Mouse (Mus musculus): ENCODE data around the gene Rps7.

The Rps7 gene

DNA sequence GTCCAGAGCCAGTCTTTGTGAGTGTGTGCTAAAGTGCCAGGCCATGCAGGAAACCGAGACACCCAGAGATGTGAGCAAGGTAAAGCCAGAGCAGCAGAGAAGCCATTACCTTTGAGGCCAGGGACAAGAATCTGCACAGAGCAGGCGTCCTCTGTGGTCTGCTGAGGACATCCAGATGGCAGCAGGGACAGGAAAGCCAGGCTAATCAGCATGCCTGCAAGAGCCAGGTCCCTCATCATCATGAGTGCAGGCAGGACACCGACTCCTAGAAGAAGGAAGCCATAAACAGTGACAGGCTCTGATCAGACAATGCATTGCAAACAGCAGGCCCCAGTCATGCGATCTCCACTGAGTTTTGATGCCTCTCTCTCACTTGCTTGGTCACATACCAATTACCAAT, 18.5 kb downstream of the Rps7 start:
- DNase-seq (ENCODE audit: low spot score in 2 of 2), result no peak

DNA sequence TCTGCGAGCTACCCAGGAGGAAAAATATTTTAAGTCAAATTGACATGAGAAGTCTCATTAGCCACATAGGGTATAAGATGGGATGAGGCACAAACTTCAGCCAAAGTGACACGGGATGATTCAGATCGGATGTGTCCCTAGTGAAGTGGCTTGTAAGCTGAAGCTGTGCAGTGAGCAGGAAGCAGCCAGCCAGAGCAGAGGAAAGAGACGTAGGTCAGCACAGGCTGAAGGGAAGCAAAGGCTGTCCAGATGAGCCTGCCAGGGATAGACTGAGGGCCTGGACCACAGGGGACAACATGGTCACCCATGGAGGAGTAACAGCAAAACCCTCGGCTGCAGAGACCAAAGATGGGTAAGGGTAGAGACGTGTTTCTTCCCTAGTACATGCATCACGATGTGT, 21.4 kb downstream of the Rps7 start:
- no peak for DNase-seq (ENCODE audit: low spot score in 2 of 2)

DNA sequence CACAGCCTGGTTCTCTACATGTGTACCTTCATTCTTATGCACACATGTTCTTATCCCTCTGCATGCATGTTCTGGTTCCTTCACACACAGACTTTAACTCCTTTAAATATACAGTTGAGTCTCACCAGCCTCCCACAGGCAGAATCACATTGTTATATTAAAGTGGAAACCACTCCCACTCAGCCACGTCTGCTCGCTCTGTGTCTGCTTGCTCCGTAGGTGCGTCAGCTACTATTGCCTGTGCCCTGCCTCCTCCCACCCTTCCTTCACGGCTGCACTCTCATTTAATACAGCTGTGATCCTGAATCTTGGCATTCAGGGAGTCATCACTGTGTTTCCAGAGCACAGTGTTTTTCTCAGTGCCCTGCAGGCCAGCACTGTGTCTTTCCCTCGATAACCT, 23.4 kb downstream of the Rps7 start:
- DNase-seq (ENCODE audit: low spot score in 2 of 2), result no peak

DNA sequence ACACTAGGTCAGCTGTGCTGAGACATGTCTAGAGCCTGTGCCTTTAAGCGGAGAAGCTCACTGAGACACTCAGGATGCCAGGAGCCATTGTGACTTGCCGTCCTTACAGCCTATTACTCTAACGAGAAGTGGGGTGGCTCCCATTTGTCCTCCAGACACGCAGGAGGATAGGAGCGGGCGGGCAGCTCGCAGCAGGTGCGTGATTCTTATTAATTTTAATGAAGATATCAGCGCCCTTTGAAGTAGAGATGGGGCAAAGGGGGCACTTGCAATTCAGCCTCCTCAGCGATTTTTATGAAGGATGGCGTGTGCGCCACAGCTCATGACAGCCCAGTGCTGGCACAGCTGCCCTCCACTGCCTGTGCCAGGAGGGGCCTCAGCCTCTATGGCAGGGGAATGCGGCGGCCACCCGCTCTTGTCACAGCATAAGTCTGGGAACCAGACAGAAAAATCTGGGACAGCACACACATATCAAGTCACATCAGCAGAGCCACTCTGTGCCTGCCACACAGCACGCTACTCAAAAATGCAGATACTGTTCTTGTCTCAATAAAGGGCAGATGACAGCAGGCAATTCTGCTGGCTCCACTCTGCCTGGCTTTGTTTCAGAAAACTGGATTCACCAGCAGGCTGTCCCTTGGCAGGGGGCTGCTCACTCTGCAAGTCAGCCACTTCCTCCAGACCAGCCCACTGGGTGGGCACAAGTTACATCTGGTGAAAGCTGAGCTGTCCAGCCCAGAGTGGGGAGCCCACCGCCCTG, 28.0 kb downstream of the Rps7 start:
- no peak for DNase-seq (ENCODE audit: low spot score in 2 of 2)

DNA sequence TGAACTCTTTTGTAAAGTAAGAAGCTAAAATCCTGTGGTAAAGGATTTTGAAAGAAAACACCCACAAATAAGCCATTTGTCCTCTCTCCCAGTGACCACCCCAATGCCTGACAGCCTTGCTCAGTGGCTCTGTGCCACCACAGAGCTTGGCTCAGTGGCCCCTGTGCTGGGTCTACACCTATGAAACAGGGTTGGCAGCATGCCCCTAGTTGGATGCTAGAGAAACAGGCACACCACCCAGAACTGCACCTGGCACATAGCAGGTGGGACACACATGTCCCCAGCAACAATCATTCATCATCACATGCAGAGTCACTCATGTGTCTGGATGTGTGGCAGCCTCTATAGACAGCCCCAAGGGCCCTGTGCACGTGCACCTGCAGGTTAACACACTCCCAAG, 32.3 kb downstream of the Rps7 start:
- no peak for DNase-seq (ENCODE audit: low spot score in 2 of 2)

DNA sequence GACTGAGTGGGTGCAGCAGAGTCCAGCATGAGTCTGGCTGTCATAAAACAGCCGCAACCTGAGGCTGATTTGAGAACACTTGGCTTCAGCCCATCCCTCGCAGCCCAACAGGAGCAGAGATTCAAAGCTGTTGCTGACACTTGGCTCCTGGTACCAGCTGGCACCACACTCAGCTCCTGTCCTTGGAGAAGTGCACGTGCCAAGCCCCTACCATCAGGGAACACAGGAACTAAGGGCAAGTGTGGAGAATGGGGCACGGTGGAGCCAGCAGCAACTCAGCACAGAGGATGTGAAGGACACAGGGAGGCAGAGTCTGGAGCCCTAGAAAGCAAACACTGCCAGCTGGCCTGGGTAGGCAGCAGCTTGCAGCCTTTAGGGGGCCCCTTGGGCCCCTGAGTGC, 33.5 kb downstream of the Rps7 start:
- no peak for DNase-seq (ENCODE audit: low spot score in 2 of 2)

DNA sequence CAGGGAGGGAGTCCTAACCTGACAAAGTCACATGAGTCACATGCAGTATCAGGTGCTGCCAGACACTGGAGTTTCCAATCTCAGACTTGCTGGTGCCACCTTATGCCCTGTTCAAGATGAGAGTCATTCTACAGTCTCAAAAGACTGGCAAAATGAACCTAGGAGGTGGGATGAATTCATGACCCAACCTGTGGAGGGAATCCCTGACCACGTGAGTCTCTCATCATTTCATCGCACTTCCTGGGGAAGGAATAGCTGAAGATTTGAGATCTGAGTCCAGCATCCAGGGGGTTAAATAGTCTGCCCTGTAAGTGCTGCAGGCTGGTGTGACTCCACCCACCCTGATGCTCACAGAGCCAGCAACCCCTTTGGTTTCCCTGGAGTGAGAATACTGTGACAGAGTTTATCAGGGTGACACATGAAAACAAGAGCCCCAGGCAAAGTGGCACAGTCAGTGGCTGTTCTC, 37.2 kb downstream of the Rps7 start:
- no peak for DNase-seq (ENCODE audit: low spot score in 2 of 2)

DNA sequence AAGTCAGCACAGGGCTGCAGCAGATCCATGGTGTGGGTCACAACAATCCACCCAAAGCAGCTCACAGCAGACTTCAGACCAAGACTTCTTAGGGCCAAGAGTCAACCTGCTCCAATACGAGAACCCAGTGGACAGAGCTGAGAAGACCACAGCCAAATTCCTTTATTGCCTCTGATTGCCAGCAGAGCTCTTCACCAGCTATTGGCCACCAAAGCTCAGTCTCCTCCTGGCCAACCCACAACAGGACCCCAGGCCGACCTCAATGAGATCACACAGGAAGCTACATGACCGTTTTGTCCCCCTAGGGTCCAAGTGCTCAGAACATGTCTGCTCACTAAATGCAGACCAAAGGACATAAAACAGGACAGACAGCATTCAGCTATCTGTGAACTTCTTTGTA, 37.6 kb downstream of the Rps7 start:
- no peak for DNase-seq (ENCODE audit: low spot score in 2 of 2)

DNA sequence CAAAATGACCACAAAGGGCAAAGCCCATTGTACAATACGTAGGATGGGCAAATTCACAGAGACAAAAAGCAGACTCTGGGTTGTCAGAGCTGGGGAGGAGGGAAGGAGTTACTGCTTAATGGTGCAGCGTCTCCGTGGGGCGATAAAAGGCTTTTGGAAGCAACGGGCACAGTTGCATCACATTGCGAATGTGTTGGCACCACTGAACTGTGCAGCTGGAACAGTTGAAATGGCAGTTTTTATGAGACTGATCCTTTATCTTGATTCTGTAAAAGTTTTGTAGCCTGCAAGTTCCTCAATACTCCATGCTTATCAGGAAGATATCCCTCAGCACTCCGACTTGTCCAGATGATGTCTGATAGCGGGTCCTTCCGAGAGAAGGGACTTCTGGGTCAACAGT, 38.1 kb downstream of the Rps7 start:
- peak in 1 of 2 experiments; percentile 36 for DNase-seq (ENCODE audit: low spot score in 2 of 2)

DNA sequence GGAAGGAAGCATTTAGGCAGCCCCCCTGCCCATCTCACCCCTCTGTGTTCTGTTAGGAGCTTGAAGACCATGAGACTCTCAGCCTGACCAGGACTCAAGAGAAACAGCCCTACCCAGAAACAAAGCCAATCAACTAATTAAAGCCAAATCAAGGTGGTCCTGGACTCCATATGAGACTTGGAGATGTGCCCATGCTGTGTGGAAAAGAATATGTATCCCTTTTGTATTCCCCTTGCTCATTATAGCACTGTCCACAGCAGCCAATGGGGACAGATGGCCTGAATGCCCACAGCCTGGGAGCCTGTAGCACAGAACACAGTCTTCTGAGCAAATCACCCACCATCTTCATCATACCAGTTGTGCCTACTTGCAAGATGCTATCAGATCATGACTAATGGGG, 38.9 kb downstream of the Rps7 start:
- no peak for DNase-seq (ENCODE audit: low spot score in 2 of 2)

DNA sequence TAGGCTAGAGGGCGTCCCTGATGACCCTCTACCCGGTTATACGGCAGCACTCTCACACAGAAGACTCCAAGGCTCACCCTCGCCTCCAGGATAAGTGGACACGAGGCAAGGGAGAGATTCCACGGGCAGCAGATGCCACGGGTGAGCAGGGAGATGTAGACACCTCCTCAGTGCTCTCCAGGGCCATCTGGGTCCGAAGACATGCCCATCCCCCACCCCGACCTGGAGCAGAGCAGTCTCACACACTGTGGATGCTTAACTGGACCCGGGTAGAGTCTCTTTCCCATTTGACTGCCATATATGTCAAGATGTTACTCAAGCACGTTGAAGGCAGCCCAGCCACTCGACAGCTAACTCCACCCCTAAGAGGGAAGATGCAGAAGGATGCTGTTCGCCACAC, 45.3 kb downstream of the Rps7 start:
- no peak for DNase-seq (ENCODE audit: low spot score in 2 of 2)

DNA sequence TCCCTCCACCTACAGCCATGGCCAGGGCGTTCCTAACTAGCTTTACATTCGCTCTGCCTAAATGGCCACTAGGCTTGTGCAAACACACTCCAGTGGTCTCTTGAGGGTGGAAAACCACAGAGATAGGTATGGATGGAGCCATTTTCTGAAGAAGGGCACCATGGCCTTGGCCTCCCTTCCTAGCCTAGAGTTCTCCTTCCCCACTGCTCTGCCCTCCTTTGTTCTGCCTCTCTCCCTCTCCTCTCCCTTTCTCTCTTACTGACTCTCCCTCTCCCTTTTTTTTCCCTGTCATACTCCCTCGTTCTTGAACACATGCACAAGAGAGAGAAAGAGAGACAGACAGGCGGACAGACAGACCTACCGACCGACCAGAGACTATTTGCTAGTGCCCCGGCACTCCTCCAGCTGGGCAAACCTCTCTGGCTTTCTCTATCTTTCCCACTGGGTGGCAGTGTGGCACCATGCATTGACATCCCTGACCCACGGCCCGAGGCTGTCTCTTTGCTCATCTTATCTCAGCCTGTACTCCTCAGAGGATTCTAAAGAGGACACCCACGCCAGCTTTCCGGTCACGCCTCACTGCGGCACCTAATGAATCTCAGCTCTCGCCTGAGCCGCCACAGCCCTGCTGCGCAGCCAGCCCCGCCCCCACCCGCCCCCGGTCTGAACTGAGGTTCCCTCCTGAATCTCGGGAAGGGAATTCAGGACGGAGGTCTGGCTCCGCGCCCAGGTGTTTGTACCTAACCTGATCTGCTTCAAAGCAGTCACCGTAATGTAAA, 46.5 kb downstream of the Rps7 start:
- peak; percentile 71 to 83 for DNase-seq (ENCODE audit: low spot score in 2 of 2)

DNA sequence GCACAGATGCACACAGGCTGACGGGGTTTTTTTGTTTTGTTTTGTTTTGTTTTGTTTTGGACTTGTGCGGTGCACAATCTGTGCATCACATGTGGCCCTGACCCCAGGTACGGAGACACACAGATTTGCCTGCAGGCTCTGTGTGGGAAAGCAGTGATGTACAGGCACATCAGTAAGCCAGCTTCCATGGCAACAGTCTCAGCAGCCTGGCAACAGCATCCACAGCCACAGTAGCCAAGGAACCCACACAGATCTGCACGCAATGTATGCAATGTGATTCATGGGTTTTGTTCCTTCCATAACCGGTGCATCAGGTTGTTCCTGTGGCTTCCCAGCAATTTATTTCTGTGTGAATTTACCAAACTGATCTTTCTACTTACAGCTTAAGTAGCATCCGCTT, 47.8 kb downstream of the Rps7 start:
- no peak for DNase-seq (ENCODE audit: low spot score in 2 of 2)

DNA sequence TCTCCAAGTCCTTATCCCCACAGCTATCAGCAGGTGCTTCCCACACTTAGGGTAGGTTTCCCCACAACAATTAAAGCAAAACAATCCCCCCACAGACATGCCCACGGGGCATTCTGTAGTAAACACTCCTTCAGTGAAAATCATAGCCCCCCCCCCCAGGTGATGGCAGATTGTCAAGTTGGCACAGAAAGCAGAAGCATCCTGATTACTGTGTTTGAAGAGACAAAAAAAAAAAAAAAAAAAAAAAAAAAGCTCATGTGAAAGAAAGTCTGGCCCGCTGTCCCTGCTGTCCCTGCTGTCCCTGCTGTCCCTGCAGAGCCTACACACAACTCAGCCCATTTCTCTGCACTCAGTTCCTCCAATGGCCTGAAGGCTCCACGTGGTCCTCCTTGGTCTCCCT, 51.7 kb downstream of the Rps7 start:
- no peak for DNase-seq (ENCODE audit: low spot score in 2 of 2)

DNA sequence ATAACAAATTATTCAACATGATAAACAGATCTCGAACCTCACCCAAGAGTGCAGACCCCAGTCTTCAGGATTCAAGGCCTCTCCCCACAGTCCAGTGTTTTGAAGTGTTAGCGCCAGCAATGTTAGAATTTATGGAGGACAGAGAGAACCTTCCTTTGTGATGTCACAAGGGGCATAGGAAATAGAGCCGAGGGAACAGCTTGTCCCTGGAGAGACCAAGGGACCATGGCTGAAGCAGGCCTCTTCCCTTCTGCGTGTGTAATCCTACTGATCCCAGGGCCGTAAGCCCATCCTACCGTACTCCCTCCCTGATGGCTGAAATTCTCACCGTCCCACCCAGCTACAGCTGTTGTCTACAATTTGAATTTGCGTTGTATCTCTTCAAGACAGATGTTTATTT, 53.3 kb downstream of the Rps7 start, which contains the start of gene Allc:
Allc (minus strand) TSS at position 101 of the 400 bp plus-strand sequence.
- DNase-seq (ENCODE audit: low spot score in 2 of 2), result no peak
